Comparison of ENCODE assay signal across 8 mouse cellular contexts in genomic region chr8:111538194-111538593, GRCm38 (mm10). TPM values are rescaled to one million over a fixed set of nuclear protein-coding genes. Genes with fewer than 3 reads are reported as not detected.
DNase-seq lines count a peak whose midpoint lies in the region; ATAC-seq and TF ChIP-seq lines count a peak whose summit lies in the region.

No protein-coding gene starts in this region.

- TF ChIP-seq POLR2A in embryonic fibroblast, embryonic 13.5 days (IDR thresholded peaks at IDR 0.05; ENCODE audit: low read depth, low read length) = no peak
- no peak for TF ChIP-seq POLR2A in olfactory bulb, adult 2 months (IDR thresholded peaks at IDR 0.05; ENCODE audit: insufficient read depth, low read depth, low read length)

- DNase-seq in CD4-positive helper T cell, adult 2 months (ENCODE audit: low read depth, low spot score) = peak; percentile 39
- peak; percentile 84 for DNase-seq in MN1 (ENCODE audit: low spot score)
- no peak for DNase-seq in liver, embryonic 14.5 days (ENCODE audit: low read depth in 3 of 3, low spot score in 3 of 3)
- no peak for DNase-seq in left cerebral cortex, postnatal 14 days (ENCODE audit: low spot score in 2 of 2)
- DNase-seq in T-cell, adult 2 months (ENCODE audit: low spot score) = no peak

- no peak for TF ChIP-seq CTCF in embryonic fibroblast, embryonic 13.5 days (IDR thresholded peaks at IDR 0.05; ENCODE audit: borderline replicate concordance, insufficient read depth, low read length)
- no peak for TF ChIP-seq CTCF in liver, embryonic 14.5 days (IDR thresholded peaks at IDR 0.05; ENCODE audit: low read depth)
- no peak for TF ChIP-seq CTCF in olfactory bulb, adult 2 months (IDR thresholded peaks at IDR 0.05; ENCODE audit: insufficient read depth, low read depth, low read length)

- no peaks in the 10 kb centered on the region for H3K36me3 ChIP-seq in hindbrain, embryonic 15.5 days
- no peaks in the 10 kb centered on the region for H3K36me3 ChIP-seq in liver, embryonic 14.5 days (replicated peaks; ENCODE audit: control insufficient read depth, insufficient read depth, low read depth)

- no peak for TF ChIP-seq EP300 in liver, embryonic 14.5 days (IDR thresholded peaks at IDR 0.05; ENCODE audit: low read depth)

- no peaks in the 10 kb centered on the region for H3K27me3 ChIP-seq in hindbrain, embryonic 15.5 days
- H3K27me3 ChIP-seq in liver, embryonic 14.5 days (ENCODE audit: control insufficient read depth, insufficient read depth, low read length) = no peaks in the 10 kb centered on the region

- peaks cover 7% of the 10 kb centered on the region for H3K4me1 ChIP-seq in embryonic fibroblast, embryonic 13.5 days (ENCODE audit: control insufficient read depth, insufficient read depth, low read length)
- peaks cover 47% of the 10 kb centered on the region for H3K4me1 ChIP-seq in hindbrain, embryonic 15.5 days (replicated peaks)
- H3K4me1 ChIP-seq in liver, embryonic 14.5 days (replicated peaks; ENCODE audit: control insufficient read depth in 2 of 2, insufficient read depth in 2 of 2, low read length in 1 of 2) = peaks cover 0 to 21% of the 10 kb centered on the region in 2 experiments; a peak in 3 of 4 replicates
- H3K4me1 ChIP-seq in olfactory bulb, adult 2 months (ENCODE audit: control insufficient read depth, insufficient read depth, low read length) = peaks cover 12% of the 10 kb centered on the region

- WGBS in hindbrain, embryonic 15.5 days = 0% methylated on average over 2 of the region's 2 CpGs
- WGBS in liver, embryonic 14.5 days (ENCODE audit: insufficient replicate concordance) = 17% methylated on average over 2 of the region's 2 CpGs
- WGBS in olfactory bulb, adult 2 months = 2% methylated on average over 2 of the region's 2 CpGs

- no peaks in the 10 kb centered on the region for H3K9me3 ChIP-seq in hindbrain, embryonic 15.5 days
- H3K9me3 ChIP-seq in liver, embryonic 14.5 days (ENCODE audit: control insufficient read depth, low read length) = no peaks in the 10 kb centered on the region

- H3K4me2 ChIP-seq in hindbrain, embryonic 15.5 days = peak overlapping the region; percentile 93
- peak overlapping the region; percentile 89 for H3K4me2 ChIP-seq in liver, embryonic 14.5 days (ENCODE audit: low read depth)

- peak overlapping the region; percentile 96 for H3K4me3 ChIP-seq in embryonic fibroblast, embryonic 13.5 days (ENCODE audit: insufficient read depth, low read length)
- peak overlapping the region; percentile 81 for H3K4me3 ChIP-seq in hindbrain, embryonic 15.5 days
- peak overlapping the region; percentile 66 to 77 for H3K4me3 ChIP-seq in liver, embryonic 14.5 days (ENCODE audit: insufficient read depth in 1 of 2, low read depth in 2 of 2, low read length in 2 of 2)
- peak overlapping the region; percentile 76 for H3K4me3 ChIP-seq in olfactory bulb, adult 2 months (ENCODE audit: insufficient read depth, low read depth, low read length)

- ATAC-seq in hindbrain, embryonic 15.5 days (ENCODE audit: low FRiP score, low read depth) = no peak
- ATAC-seq in liver, embryonic 14.5 days (ENCODE audit: insufficient read depth) = no peak

- H3K27ac ChIP-seq in embryonic fibroblast, embryonic 13.5 days (ENCODE audit: insufficient read depth, low read length) = no peak overlapping the region
- H3K27ac ChIP-seq in hindbrain, embryonic 15.5 days (replicated peaks) = peak overlapping the region; percentile 95
- no peak overlapping the region for H3K27ac ChIP-seq in liver, embryonic 14.5 days
- no peak overlapping the region for H3K27ac ChIP-seq in olfactory bulb, adult 2 months (ENCODE audit: insufficient read depth, low read depth, low read length)

- intact Hi-C loops in left cerebral cortex, postnatal 14 days (cut with DNase I) = loop anchor here (5.0 kb wide), 1 partner anchor 104 kb away; the partner anchor contains the start of gene Zfp1

- H3K9ac ChIP-seq in hindbrain, embryonic 15.5 days = peak overlapping the region; percentile 97
- H3K9ac ChIP-seq in liver, embryonic 14.5 days (replicated peaks) = no peak overlapping the region

RNA-seq across cellular contexts. Expression of gene Znrf1, which starts 2.3 kb away (rescaled TPM):
- polyA plus RNA-seq in embryonic fibroblast, embryonic 13.5 days (2011; ENCODE audit: insufficient read length, low read depth, missing spikeins) = 37.5 and 43.8 TPM in 2 replicates
- 102 and 106 TPM in 2 replicates for polyA plus RNA-seq in hindbrain, embryonic 15.5 days (2015; fragmentation: Nextera tagmentation; extraction: Ambion mirVana)
- 12.6 and 12.7 TPM in 2 replicates for polyA plus RNA-seq in liver, embryonic 14.5 days (2012; rRNA removed)
- 4.4 and 5.4 TPM in 2 replicates for polyA plus RNA-seq in liver, embryonic 14.5 days (2014; fragmentation: Nextera tagmentation; extraction: Ambion mirVana)
- 177 TPM in 1 of 2 replicates, not detected in the other for polyA plus RNA-seq in olfactory bulb, adult 2 months (2012; ENCODE audit: insufficient read depth, insufficient read length, low replicate concordance, missing spikeins)
- total RNA-seq in left cerebral cortex, postnatal 14 days (2021) = 100 to 1,000 TPM; 157 to 170 TPM

RNA-seq across cellular contexts. Expression of gene Wdr59, which starts 16.3 kb away (rescaled TPM):
- polyA plus RNA-seq in embryonic fibroblast, embryonic 13.5 days (2011; ENCODE audit: insufficient read length, low read depth, missing spikeins) = 10.2 and 10.9 TPM in 2 replicates
- 7.3 and 8.1 TPM in 2 replicates for polyA plus RNA-seq in hindbrain, embryonic 15.5 days (2015; fragmentation: Nextera tagmentation; extraction: Ambion mirVana)
- polyA plus RNA-seq in liver, embryonic 14.5 days (2012; rRNA removed) = 2.3 and 2.8 TPM in 2 replicates
- polyA plus RNA-seq in liver, embryonic 14.5 days (2014; fragmentation: Nextera tagmentation; extraction: Ambion mirVana) = 1.1 and 1.4 TPM in 2 replicates
- not detected in 2 replicates for polyA plus RNA-seq in olfactory bulb, adult 2 months (2012; ENCODE audit: insufficient read depth, insufficient read length, low replicate concordance, missing spikeins)
- 10 to 100 TPM; 19.4 to 20.5 TPM for total RNA-seq in left cerebral cortex, postnatal 14 days (2021)

Comparison
In these comparisons a context has a peak if more than half of its experiments do, and no peak if none do; other contexts are left out.
1. DNase-seq: peak in CD4-positive helper T cell, adult 2 months (single experiment) and MN1 (single experiment); none in liver, embryonic 14.5 days (0 of 3), left cerebral cortex, postnatal 14 days (0 of 2) and T-cell, adult 2 months (single experiment).
2. Peak in every context shown above with its lines, with median percentiles within 50 percentile points of each other: H3K4me3 ChIP-seq.